Mouse (Mus musculus): ENCODE measurements around the gene Smad9. TPM values are rescaled to one million over a fixed set of nuclear protein-coding genes. Genes with fewer than 3 reads are reported as not detected.

The Smad9 gene
- total and polyA plus RNA-seq, 2 experiments, result 3.8 to 4.6 TPM

DNA sequence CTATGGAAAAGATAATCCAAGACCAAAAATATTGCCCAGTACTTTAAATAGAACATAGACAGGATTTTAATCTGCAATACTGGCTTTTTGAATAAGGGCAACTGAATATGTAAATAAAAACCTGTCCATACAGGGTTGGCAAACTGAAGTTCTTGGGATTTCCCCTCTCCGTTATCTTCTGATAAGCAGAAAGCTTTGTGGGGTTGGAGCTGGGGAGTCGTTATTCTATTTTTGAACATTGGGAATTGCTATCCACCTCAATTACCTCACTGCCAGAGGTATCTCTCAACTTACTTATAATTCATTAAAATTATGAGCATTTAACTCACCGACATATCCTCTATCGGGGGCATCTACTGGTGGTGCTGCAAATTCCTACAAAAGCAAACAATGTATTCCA is 23.0 kb upstream of the Smad9 start:
- no peak for DNase-seq (ENCODE audit: extremely low read depth, low read depth, low spot score)
- H3K79me2 ChIP-seq (ENCODE audit: control insufficient read depth, insufficient read depth, low read length), result no peaks in the 10 kb centered on the region
- WGBS, result 67% methylated on average over 4 of the region's 4 CpGs
- H3K36me3 ChIP-seq (ENCODE audit: control insufficient read depth, insufficient read depth, low read length), result peaks cover 19% of the 10 kb centered on the region
- TF ChIP-seq POLR2A (IDR thresholded peaks at IDR 0.05; ENCODE audit: extremely low read depth, insufficient read depth, low read length) (no peak), CTCF (IDR thresholded peaks at IDR 0.05; ENCODE audit: low read depth, low read length) (no peak)
- H3K27ac ChIP-seq (replicated peaks; ENCODE audit: insufficient read depth, low read depth, low read length), result no peak overlapping the region
- peaks cover 7% of the 10 kb centered on the region; the same call in 1 of the 2 replicates for H3K4me1 ChIP-seq (ENCODE audit: control insufficient read depth, insufficient read depth, low read length)
- H3K4me3 ChIP-seq (ENCODE audit: insufficient read depth, low read depth, low read length), result no peak overlapping the region
- no peak overlapping the region for H3K9ac ChIP-seq (ENCODE audit: low read depth, low read length)
- no peaks in the 10 kb centered on the region for H3K27me3 ChIP-seq (ENCODE audit: control insufficient read depth, insufficient read depth, low read length)

DNA sequence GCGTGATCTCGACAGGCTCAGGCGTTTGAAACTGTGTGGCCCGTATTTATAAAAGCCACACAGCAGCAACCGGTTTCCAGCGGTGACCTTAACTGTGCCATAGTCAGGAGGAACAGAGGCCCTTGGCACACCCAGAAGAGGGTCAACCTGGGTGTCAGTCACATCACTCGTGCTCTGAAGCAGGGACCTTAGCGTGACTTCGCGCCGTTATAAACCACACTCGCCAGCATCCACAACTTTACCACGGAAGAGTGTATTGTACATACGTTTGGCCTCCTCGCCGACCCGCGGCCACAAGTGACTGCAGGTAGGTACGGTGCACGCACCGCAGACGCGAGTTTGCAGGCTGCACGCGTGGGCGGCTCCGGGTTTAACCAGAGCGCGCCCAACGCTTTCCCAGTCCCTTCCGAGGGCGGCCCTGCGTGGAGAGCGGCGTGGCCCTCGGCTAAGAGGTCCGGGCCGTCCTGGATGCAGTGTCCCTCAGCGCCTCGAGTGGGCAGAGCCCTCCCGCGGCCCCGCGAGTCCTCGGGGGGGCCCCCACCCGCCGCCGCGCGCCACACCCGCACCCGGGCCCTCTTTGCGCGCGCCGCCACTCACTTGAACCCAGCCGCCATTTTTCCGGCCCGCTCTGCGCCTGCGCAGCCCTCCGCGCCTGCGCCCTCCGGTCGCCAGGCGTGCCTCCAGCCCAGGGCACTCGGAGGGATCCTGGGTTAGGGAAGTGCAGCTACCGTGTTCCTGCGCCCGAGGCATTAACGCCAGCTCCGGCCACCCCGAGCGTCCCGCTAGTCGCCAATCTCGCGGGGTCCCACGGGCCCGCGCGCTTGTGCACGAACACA is 20.8 kb upstream of the Smad9 start:
- DNase-seq (ENCODE audit: extremely low read depth, low read depth, low spot score), result peak; percentile 63

DNA sequence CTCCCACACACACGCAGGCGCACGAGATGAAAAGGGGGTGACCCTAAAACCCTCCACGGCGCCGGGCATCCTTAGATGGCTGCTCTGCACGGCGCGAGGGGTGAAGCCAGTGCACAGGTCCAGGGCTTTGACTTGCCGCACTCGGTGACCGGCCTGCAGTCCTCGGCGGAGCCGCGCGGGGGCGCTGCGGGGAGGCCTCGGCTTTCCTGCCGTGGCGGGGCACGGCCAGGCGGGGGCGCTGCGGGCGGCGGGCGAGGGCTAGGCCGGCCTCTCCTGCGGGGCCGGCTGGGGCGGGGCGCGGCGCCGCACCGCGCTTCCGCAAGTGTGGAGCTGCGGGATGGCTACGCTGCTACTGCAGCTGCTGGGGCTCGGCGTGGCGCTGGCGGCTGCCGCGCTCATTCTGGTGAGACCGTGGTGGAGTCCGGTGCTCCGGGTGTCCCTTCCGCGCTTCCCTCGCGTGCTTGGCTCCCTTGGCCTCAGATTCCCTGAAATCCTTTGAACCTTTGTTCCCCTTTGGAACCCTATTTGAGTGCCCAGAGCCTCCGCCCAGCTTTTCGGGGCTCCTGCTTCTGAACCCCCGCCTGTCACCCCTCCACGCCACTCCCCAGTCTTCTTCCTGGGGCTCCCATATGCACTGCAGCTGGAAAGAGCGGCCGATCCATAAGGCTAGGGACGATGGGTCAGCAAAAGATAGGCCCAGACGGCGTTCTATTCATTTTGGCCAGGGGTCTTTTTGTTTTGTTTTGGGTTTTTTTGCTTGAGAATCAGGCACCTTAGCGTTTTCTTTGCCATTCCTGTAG is 19.9 kb upstream of the Smad9 start, which contains the start of the genes Exosc8 and Alg5:
Exosc8 (minus strand) TSS at position 147 of the 800 bp plus-strand sequence.
Alg5 (plus strand) TSS at position 293 of the 800 bp plus-strand sequence.
- Histone ChIP-seq H3K79me2 (ENCODE audit: control insufficient read depth, insufficient read depth, low read length) (no peaks in the 10 kb centered on the region), H3K4me1 (ENCODE audit: control insufficient read depth, insufficient read depth, low read length) (peaks cover 7% of the 10 kb centered on the region; the same call in 1 of the 2 replicates), H3K4me3 (ENCODE audit: insufficient read depth, low read depth, low read length) (peak within 1 kb of the TSS; percentile 85), H3K9ac (ENCODE audit: low read depth, low read length) (peak within 1 kb of the TSS; percentile 89), H3K27ac (replicated peaks; ENCODE audit: insufficient read depth, low read depth, low read length) (peak within 1 kb of the TSS; percentile 92), H3K36me3 (ENCODE audit: control insufficient read depth, insufficient read depth, low read length) (peaks cover 3% of the 10 kb centered on the region; the same call in 1 of the 2 replicates), H3K27me3 (ENCODE audit: control insufficient read depth, insufficient read depth, low read length) (no peaks in the 10 kb centered on the region)
- TF ChIP-seq POLR2A (IDR thresholded peaks at IDR 0.05; ENCODE audit: extremely low read depth, insufficient read depth, low read length) (0 out of 2 replicates have a peak, but pooled peaks have one; percentile 46), CTCF (IDR thresholded peaks at IDR 0.05; ENCODE audit: low read depth, low read length) (peak; percentile 94)
- peak; percentile 51 for DNase-seq (ENCODE audit: extremely low read depth, low read depth, low spot score)
- WGBS, result under 1% methylated on average over 63 of the region's 65 CpGs

More for the DNA sequence above, 20.8 kb upstream of the Smad9 start:
- H3K4me3 ChIP-seq (ENCODE audit: insufficient read depth, low read depth, low read length), result peak overlapping the region; percentile 85
- H3K27ac ChIP-seq (replicated peaks; ENCODE audit: insufficient read depth, low read depth, low read length), result peak overlapping the region; percentile 92
- H3K27me3 ChIP-seq (ENCODE audit: control insufficient read depth, insufficient read depth, low read length), result no peaks in the 10 kb centered on the region
- TF ChIP-seq CTCF (IDR thresholded peaks at IDR 0.05; ENCODE audit: low read depth, low read length), result no peak
- peak; percentile 71 for TF ChIP-seq POLR2A (IDR thresholded peaks at IDR 0.05; ENCODE audit: extremely low read depth, insufficient read depth, low read length)
- H3K36me3 ChIP-seq (ENCODE audit: control insufficient read depth, insufficient read depth, low read length), result peaks cover 9% of the 10 kb centered on the region; the same call in 1 of the 2 replicates
- WGBS, result under 1% methylated on average over 84 of the region's 84 CpGs
- H3K79me2 ChIP-seq (ENCODE audit: control insufficient read depth, insufficient read depth, low read length), result no peaks in the 10 kb centered on the region
- H3K9ac ChIP-seq (ENCODE audit: low read depth, low read length), result peak overlapping the region; percentile 88
- H3K4me1 ChIP-seq (ENCODE audit: control insufficient read depth, insufficient read depth, low read length), result peaks cover 7% of the 10 kb centered on the region; the same call in 1 of the 2 replicates

DNA sequence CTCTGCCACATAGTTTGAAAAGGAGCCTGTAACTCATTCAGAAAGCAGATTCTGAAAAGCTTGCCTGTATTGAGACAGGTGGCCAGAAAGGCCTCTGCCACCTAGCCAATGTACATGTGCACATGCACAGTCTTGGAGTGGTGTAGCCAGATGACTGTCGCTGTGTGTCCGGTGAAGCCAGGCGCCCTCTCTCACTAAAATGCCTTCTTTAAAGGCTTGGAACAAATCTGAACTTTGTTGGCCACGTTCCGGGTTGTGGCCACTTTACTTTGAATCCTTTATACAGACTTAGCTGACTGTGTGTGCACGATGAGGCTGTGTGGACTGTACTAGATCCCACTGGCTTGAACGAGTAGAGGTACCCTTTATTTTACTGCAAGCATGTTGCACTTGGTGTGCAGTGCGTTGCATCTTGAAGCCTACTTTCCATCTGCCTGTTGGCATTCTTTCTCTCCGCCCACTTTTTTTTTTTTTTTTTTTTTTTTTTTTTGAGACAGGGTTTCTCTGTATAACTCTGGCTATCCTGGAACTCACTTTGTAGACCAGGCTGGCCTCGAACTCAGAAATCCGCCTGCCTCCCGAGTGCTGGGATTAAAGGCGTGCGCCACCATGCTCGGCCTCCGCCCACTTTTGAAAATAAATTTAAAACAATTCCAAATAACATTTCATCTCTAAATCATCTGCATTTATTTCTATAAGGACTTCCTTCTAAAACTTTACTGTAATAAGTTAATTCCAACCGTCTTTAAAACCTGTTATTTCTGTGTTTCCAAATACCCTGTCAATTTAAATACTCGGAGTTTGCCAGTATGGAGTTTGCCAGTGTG is 19.1 kb upstream of the Smad9 start:
- Histone ChIP-seq H3K27ac (replicated peaks; ENCODE audit: insufficient read depth, low read depth, low read length) (no peak overlapping the region), H3K9ac (ENCODE audit: low read depth, low read length) (peak overlapping the region; percentile 51), H3K4me3 (ENCODE audit: insufficient read depth, low read depth, low read length) (peak overlapping the region; percentile 85), H3K79me2 (ENCODE audit: control insufficient read depth, insufficient read depth, low read length) (no peaks in the 10 kb centered on the region), H3K4me1 (ENCODE audit: control insufficient read depth, insufficient read depth, low read length) (peaks cover 7% of the 10 kb centered on the region; the same call in 1 of the 2 replicates), H3K27me3 (ENCODE audit: control insufficient read depth, insufficient read depth, low read length) (no peaks in the 10 kb centered on the region), H3K36me3 (ENCODE audit: control insufficient read depth, insufficient read depth, low read length) (peaks cover 7% of the 10 kb centered on the region)
- TF ChIP-seq POLR2A (IDR thresholded peaks at IDR 0.05; ENCODE audit: extremely low read depth, insufficient read depth, low read length) (no peak), CTCF (IDR thresholded peaks at IDR 0.05; ENCODE audit: low read depth, low read length) (no peak)
- 51% methylated on average over 18 of the region's 18 CpGs for WGBS
- DNase-seq (ENCODE audit: extremely low read depth, low read depth, low spot score), result peak; percentile 45

DNA sequence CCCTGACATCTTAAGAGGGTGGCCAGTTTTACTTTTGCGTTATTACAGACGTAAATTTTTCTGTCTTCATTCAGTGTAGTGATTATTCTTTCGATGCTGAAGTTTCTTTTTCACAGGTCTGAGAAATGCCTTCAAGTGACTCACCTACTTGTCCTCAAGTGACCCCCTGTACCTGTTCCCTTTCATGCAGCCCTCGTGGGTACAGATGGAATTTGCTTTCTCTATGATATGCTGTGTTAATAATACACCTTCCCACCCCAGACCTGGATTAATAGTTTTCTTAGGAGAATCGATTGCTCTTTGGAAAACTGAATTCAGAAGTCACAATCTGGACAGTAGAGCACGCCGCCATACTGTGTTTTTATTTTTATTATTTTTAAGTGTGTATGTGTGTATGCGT is 18.1 kb upstream of the Smad9 start:
- H3K27me3 ChIP-seq (ENCODE audit: control insufficient read depth, insufficient read depth, low read length), result no peaks in the 10 kb centered on the region
- peaks cover 17% of the 10 kb centered on the region for H3K36me3 ChIP-seq (ENCODE audit: control insufficient read depth, insufficient read depth, low read length)
- no peak for TF ChIP-seq POLR2A (IDR thresholded peaks at IDR 0.05; ENCODE audit: extremely low read depth, insufficient read depth, low read length)
- TF ChIP-seq CTCF (IDR thresholded peaks at IDR 0.05; ENCODE audit: low read depth, low read length), result no peak
- DNase-seq (ENCODE audit: extremely low read depth, low read depth, low spot score), result no peak
- no peaks in the 10 kb centered on the region for H3K79me2 ChIP-seq (ENCODE audit: control insufficient read depth, insufficient read depth, low read length)
- H3K27ac ChIP-seq (replicated peaks; ENCODE audit: insufficient read depth, low read depth, low read length), result no peak overlapping the region
- H3K4me1 ChIP-seq (ENCODE audit: control insufficient read depth, insufficient read depth, low read length), result peaks cover 4% of the 10 kb centered on the region; the same call in 1 of the 2 replicates
- no peak overlapping the region for H3K9ac ChIP-seq (ENCODE audit: low read depth, low read length)
- WGBS, result 92% methylated on average over 8 of the region's 8 CpGs
- H3K4me3 ChIP-seq (ENCODE audit: insufficient read depth, low read depth, low read length), result no peak overlapping the region
